Mouse (Mus musculus) bone marrow macrophage, adult 2 months (primary cell): ENCODE data around the gene Hoxb1.

Experiments
- CTCF ChIP-seq: IDR thresholded peaks from 2 replicates; pipeline ENCODE4 v1.5.1; 2012; ENCODE audit warnings: low read depth, mild to moderate bottlenecking, low read length, moderate library complexity
- POLR2A ChIP-seq: IDR thresholded peaks from 2 replicates; pipeline ENCODE4 v1.6.1; 2012; ENCODE audit warnings: mild to moderate bottlenecking, low read depth, low read length, borderline replicate concordance

DNA sequence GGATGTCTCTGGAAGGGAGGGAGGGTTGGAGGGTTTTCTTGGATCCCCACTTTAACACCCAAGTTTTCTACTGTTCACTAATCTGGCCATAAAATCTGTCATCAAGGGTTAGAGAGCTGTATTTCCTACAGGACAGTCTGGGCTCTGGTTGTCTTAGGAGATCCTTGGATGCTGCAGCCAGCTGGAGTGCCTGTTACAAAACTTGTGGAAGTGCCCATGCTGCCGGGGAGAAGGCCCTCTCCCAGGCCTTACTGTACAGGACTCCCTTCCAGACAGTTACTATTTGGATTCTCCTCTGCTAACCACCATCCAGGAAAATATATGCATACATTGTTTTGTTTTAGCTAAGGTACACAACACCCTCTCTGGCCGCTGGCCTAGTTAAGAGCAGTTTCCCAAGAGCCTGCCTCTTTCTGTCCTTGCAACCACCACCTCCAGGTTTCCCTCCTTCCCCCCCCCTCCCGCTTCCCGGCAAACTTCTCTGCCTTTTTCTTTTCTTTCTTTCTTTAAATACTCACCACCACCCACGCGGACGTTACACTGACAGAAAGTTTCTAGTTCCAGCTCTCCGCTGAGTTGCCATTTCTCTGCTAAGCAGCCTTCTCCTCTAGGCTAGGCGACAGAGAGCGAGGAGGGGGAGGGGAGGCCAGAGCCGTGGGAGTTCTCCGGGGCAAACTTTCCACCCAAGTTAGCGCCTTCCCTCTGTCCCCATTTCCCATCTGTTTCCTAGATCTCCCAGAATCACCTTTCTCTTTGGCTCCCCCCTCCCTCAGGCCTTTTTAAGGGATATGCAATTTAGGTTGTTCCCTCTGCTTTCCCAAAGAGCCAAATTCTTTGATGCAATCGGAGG, 15.8 kb upstream of the Hoxb1 start:
- TF ChIP-seq POLR2A (no peak), CTCF (no peak)
